Comparison of ENCODE assay signal across 13 mouse cellular contexts in the genomic region with DNA sequence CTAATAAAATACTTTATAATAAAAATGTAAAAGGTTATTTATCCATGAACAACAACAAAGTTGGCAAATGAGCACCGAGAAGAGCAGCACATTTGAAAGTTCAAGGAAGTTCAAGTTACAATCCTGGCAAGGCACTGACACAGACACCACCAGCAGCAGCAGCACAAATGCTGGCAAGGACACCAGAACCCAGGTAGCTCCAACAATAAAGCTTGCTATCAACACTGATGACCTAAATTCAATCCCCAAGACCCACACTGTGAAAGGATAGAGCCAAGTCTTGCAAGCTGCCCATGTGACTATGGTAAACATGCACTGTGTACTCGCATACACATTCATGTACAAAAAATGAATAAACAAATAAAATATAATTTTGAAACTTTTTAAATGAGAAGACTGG.
"Had no signal": no experiment of that assay in that cellular context is flagged by ENCODE, and none has a peak within 500 bp of the region (broad histone marks: within the 10 kb centered on the region; RNA-seq: fewer than 3 reads in every experiment).

No protein-coding gene starts in this region.

- H3K4me2 ChIP-seq: limb, embryonic 12.5 days; limb, embryonic 15.5 days; liver, embryonic 13.5 days; midbrain, embryonic 11.5 days had no signal

- H3K27ac ChIP-seq: kidney, postnatal 0 days; limb, embryonic 12.5 days; limb, embryonic 15.5 days; liver, embryonic 13.5 days had no signal

- H3K4me1 ChIP-seq: limb, embryonic 12.5 days; limb, embryonic 15.5 days; liver, embryonic 13.5 days had no signal

- DNase-seq: kidney, postnatal 25 days; left cerebral cortex, postnatal 4 days; liver, embryonic 13.5 days; lung, adult 2 months; lung, postnatal 14 days; lung, postnatal 4 days; midbrain, embryonic 14.5 days; thymus, adult 18-20 months; thymus, postnatal 36 days had no signal

- H3K27me3 ChIP-seq: limb, embryonic 12.5 days; limb, embryonic 15.5 days; liver, embryonic 13.5 days had no signal

- H3K9me3 ChIP-seq: limb, embryonic 12.5 days; limb, embryonic 15.5 days; liver, embryonic 13.5 days had no signal

- H3K4me3 ChIP-seq: limb, embryonic 12.5 days; limb, embryonic 15.5 days; liver, embryonic 13.5 days had no signal

- H3K9ac ChIP-seq: limb, embryonic 12.5 days; limb, embryonic 15.5 days; liver, embryonic 13.5 days had no signal
